Mouse (Mus musculus): ENCODE results near the gene Smarcc2. TPM values are rescaled to one million over a fixed set of nuclear protein-coding genes. Genes with fewer than 3 reads are reported as not detected.

Gene Smarcc2
- polyA plus RNA-seq, 1 experiment from 2014 or later: 85.9 TPM

DNA sequence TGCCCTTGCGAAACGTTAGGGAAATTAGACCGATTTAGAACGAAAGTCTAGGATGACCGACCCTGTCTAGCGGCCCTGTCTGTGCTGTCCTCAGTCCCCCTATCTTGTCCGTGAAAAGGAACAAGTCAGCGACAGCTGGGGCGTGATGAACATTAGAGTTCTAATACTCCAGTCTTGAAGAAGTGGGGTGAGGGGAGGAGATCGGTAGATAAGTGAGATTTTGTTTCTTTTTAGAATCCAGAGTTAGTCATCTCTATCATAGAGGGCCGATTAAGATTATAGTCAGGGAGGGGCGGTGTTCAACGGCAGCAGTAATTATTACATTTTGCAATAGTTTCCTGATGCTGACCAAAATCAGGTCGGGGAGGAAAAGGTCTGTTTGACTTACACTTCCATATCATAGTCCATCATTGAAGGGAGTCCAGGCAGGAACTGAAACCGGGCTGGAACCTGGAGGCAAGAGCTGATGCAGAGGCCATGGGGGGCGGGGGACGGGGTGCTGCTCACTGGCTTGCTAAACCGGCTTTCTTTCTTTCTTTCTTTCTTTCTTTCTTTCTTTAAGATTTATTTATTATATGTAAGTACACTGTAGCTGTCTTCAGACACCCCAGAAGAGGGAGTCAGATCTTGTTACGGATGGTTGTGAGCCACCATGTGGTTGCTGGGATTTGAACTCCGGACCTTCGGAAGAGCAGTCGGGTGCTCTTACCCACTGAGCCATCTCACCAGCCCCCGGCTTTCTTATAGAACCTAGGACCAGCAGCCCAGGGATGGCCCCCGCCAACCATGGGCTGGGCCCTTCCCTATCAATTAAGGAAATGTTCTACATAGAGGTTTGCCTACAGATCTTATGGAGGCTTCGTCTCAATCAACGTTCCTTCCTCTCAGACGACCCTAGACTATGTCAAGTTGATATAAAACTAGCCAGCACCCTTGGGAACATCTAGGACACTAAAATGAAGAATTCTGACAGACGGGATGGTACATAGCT lies 67.6 kb downstream of the Smarcc2 start:
- 29% methylated on average over 28 of the region's 28 CpGs for WGBS
- Histone ChIP-seq H3K36me3 (replicated peaks) (peaks cover 4% of the 10 kb centered on the region; the same call in 1 of the 2 replicates), H3K27me3 (replicated peaks; ENCODE audit: low read depth, poor library complexity, severe bottlenecking) (peaks cover 77% of the 10 kb centered on the region), H3K9me3 (no peaks in the 10 kb centered on the region), H3K4me1 (peaks cover 29% of the 10 kb centered on the region), H3K4me3 (peak overlapping the region; percentile 88), H3K27ac (replicated peaks) (no peak overlapping the region; the same call in 1 of the 2 replicates)
- no peak for DNase-seq (ENCODE audit: low spot score)

DNA sequence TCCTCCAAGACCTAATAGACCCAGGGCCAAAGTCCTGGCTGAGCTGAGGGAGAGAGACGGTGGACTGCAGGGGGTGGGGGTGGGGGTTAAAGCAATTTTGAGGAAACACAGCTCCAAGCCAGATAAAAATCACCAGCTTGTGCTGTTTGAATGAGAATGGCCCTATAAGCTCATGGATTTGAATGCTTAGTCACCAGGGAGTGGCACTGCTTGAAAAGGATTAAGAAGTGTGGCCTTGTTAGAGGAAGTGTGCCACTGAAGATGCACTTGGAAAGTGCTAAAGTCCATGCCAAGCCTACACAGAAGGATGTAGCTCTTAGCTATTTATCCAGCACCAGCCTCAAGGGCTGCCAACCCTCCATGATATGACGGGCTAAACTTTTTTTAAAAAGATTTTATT lies 76.2 kb downstream of the Smarcc2 start:
- Histone ChIP-seq H3K4me3 (no peak overlapping the region), H3K9me3 (no peaks in the 10 kb centered on the region), H3K27me3 (replicated peaks; ENCODE audit: low read depth, poor library complexity, severe bottlenecking) (0 out of 2 replicates have a peak, but pooled peaks cover 5% of the 10 kb centered on the region), H3K27ac (replicated peaks) (no peak overlapping the region), H3K36me3 (replicated peaks) (no peaks in the 10 kb centered on the region), H3K4me1 (peaks cover 13% of the 10 kb centered on the region)
- WGBS: 83% methylated on average over 2 of the region's 2 CpGs
- no peak for DNase-seq (ENCODE audit: low spot score)

DNA sequence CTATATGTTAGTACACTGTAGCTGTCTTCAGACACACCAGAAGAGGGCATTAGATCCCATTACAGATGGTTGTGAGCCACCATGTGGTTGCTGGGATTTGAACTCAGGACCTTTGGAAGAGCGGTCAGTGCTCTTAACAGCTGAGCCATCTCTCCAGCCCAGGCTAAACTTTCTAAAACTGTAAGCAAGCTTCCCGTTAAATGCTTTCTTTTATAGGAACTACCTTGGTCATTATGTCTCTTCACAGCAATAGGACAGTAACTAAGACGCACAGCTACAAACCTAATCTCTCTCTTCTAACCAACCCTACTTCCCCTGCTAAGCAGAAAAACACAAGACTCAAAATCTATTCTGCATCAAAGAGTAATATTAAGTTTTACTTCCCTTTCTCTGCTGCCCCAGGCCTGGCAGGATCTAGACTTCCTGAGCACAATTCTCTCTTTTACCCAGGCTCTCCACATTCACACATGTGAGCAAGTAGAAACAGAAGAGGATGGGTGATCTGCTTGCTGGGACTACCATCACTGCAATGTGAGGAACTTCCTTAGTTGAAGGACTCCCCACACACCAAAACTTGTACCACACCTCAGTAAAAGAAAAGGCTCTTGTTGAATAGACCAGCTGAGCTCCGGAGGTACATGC lies 76.7 kb downstream of the Smarcc2 start:
- peak overlapping the region; percentile 40 for H3K4me3 ChIP-seq
- DNase-seq (ENCODE audit: low spot score): no peak
- H3K27me3 ChIP-seq (replicated peaks; ENCODE audit: low read depth, poor library complexity, severe bottlenecking): 0 out of 2 replicates have a peak, but pooled peaks cover 5% of the 10 kb centered on the region
- H3K36me3 ChIP-seq (replicated peaks): no peaks in the 10 kb centered on the region; the same call in 1 of the 2 replicates
- H3K4me1 ChIP-seq: peaks cover 13% of the 10 kb centered on the region
- 74% methylated on average over 4 of the region's 4 CpGs for WGBS
- H3K27ac ChIP-seq (replicated peaks): peak overlapping the region; percentile 36
- H3K9me3 ChIP-seq: no peaks in the 10 kb centered on the region

GRCm38 (mm10) chr10:128536266-128536940 lies 77.4 kb downstream of the Smarcc2 start:
- peak; percentile 88 for DNase-seq (ENCODE audit: low spot score)
- Histone ChIP-seq H3K9me3 (no peaks in the 10 kb centered on the region), H3K36me3 (replicated peaks) (peaks cover 6% of the 10 kb centered on the region), H3K4me3 (peak overlapping the region; percentile 40), H3K27ac (replicated peaks) (peak overlapping the region; percentile 61), H3K4me1 (peaks cover 13% of the 10 kb centered on the region), H3K27me3 (replicated peaks; ENCODE audit: low read depth, poor library complexity, severe bottlenecking) (0 out of 2 replicates have a peak, but pooled peaks cover 5% of the 10 kb centered on the region)
- WGBS: 17% methylated on average over 18 of the region's 18 CpGs

DNA sequence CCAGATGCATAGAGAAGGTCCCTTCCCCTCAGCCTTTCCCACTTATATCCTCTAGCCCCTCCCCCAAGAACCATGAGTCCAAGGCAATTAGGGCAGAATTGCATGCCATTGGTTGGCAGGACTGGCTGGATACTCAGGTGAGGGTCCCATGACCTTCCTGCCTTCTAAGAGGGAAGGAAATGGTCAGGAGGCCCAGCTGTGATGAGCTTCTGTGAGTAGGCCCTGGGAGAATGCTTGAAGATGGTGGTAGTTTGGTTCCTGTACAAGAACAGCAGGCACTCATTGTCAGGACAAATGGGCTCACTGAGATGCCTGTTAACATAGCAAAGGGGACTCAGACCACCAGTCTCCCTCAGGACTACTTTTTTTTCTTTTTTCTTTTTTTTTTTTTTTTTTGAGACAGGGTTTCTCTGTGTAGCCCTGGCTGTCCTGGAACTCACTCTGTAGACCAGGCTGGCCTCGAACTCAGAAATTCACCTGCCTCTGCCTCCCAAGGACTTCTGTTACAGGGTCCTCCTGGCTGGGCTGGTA lies 79.4 kb downstream of the Smarcc2 start:
- Histone ChIP-seq H3K27ac (replicated peaks) (no peak overlapping the region), H3K4me1 (peaks cover 13% of the 10 kb centered on the region), H3K4me3 (no peak overlapping the region), H3K36me3 (replicated peaks) (peaks cover 26% of the 10 kb centered on the region), H3K9me3 (no peaks in the 10 kb centered on the region), H3K27me3 (replicated peaks; ENCODE audit: low read depth, poor library complexity, severe bottlenecking) (0 out of 2 replicates have a peak, but pooled peaks cover 5% of the 10 kb centered on the region)
- DNase-seq (ENCODE audit: low spot score): no peak
- 64% methylated on average over 1 of the region's 1 CpGs for WGBS

Small RNAs within 50 kb of the gene (microRNA-seq; reads per million reads assigned to microRNA genes)
- gene Mir6916: not detected
- gene Mir8105: 4.3 reads per million, percentile 10 among the genes with 10 or more reads in this experiment

Other genes starting within 250 kb of the Smarcc2 start
- 31.3 and 31.8 TPM in 2 replicates for gene Spryd4, start 247.4 kb upstream of the Smarcc2 start, polyA plus RNA-seq (2016; fragmentation: Nextera tagmentation; extraction: Ambion mirVana)
- gene Mip, start 233.4 kb upstream of the Smarcc2 start, polyA plus RNA-seq (2016; fragmentation: Nextera tagmentation; extraction: Ambion mirVana): not detected in 2 replicates
- 95.9 and 103 TPM in 2 replicates for gene Timeless, start 227.2 kb upstream of the Smarcc2 start, polyA plus RNA-seq (2016; fragmentation: Nextera tagmentation; extraction: Ambion mirVana)
- gene Apon, start 205.2 kb upstream of the Smarcc2 start, polyA plus RNA-seq (2016; fragmentation: Nextera tagmentation; extraction: Ambion mirVana): 0.49 and 0.69 TPM in 2 replicates
- gene Apof, start 190.6 kb upstream of the Smarcc2 start, polyA plus RNA-seq (2016; fragmentation: Nextera tagmentation; extraction: Ambion mirVana): 0.11 TPM in 1 of 2 replicates, not detected in the other
- 14.3 and 15.3 TPM in 2 replicates for gene Stat2, start 188.7 kb upstream of the Smarcc2 start, polyA plus RNA-seq (2016; fragmentation: Nextera tagmentation; extraction: Ambion mirVana)
- 0.13 TPM in 1 of 2 replicates, not detected in the other for gene Il23a, start 160.5 kb upstream of the Smarcc2 start, polyA plus RNA-seq (2016; fragmentation: Nextera tagmentation; extraction: Ambion mirVana)
- 42.9 and 43.3 TPM in 2 replicates for gene Pan2, start 155.9 kb upstream of the Smarcc2 start, polyA plus RNA-seq (2016; fragmentation: Nextera tagmentation; extraction: Ambion mirVana)
- gene Cnpy2, start 136.8 kb upstream of the Smarcc2 start, polyA plus RNA-seq (2016; fragmentation: Nextera tagmentation; extraction: Ambion mirVana): 273 and 305 TPM in 2 replicates
- gene Cs, start 121.5 kb upstream of the Smarcc2 start, polyA plus RNA-seq (2016; fragmentation: Nextera tagmentation; extraction: Ambion mirVana): 244 and 258 TPM in 2 replicates
- 9.5 and 11.1 TPM in 2 replicates for gene Coq10a, start 90.3 kb upstream of the Smarcc2 start, polyA plus RNA-seq (2016; fragmentation: Nextera tagmentation; extraction: Ambion mirVana)
- gene Ankrd52, start 82.1 kb upstream of the Smarcc2 start, polyA plus RNA-seq (2016; fragmentation: Nextera tagmentation; extraction: Ambion mirVana): 12.1 and 12.4 TPM in 2 replicates
- 0.13 and 0.36 TPM in 2 replicates for gene Slc39a5, start 58.0 kb upstream of the Smarcc2 start, polyA plus RNA-seq (2016; fragmentation: Nextera tagmentation; extraction: Ambion mirVana)
- 119 and 129 TPM in 2 replicates for gene Nabp2, start 47.8 kb upstream of the Smarcc2 start, polyA plus RNA-seq (2016; fragmentation: Nextera tagmentation; extraction: Ambion mirVana)
- gene Rnf41, start 47.6 kb upstream of the Smarcc2 start, polyA plus RNA-seq (2016; fragmentation: Nextera tagmentation; extraction: Ambion mirVana): 42.1 and 44.6 TPM in 2 replicates
- 733 and 768 TPM in 2 replicates for gene Myl6, start 34.9 kb downstream of the Smarcc2 start, polyA plus RNA-seq (2016; fragmentation: Nextera tagmentation; extraction: Ambion mirVana)
- gene Myl6b, start 39.4 kb downstream of the Smarcc2 start, polyA plus RNA-seq (2016; fragmentation: Nextera tagmentation; extraction: Ambion mirVana): 2.3 and 3.1 TPM in 2 replicates
- 11.9 and 13.6 TPM in 2 replicates for gene Esyt1, start 66.6 kb downstream of the Smarcc2 start, polyA plus RNA-seq (2016; fragmentation: Nextera tagmentation; extraction: Ambion mirVana)
- gene Zc3h10, start 88.5 kb downstream of the Smarcc2 start, polyA plus RNA-seq (2016; fragmentation: Nextera tagmentation; extraction: Ambion mirVana): 15.9 and 17.4 TPM in 2 replicates
- 3,494 and 3,561 TPM in 2 replicates for gene Rpl41, start 90.1 kb downstream of the Smarcc2 start, polyA plus RNA-seq (2016; fragmentation: Nextera tagmentation; extraction: Ambion mirVana)
- 274 and 287 TPM in 2 replicates for gene Pa2g4, start 106.7 kb downstream of the Smarcc2 start, polyA plus RNA-seq (2016; fragmentation: Nextera tagmentation; extraction: Ambion mirVana)
- gene Erbb3, start 130.4 kb downstream of the Smarcc2 start, polyA plus RNA-seq (2016; fragmentation: Nextera tagmentation; extraction: Ambion mirVana): 11.9 and 12.2 TPM in 2 replicates
- 566 and 582 TPM in 2 replicates for gene Rps26, start 167.5 kb downstream of the Smarcc2 start, polyA plus RNA-seq (2016; fragmentation: Nextera tagmentation; extraction: Ambion mirVana)
- 2.9 and 3.5 TPM in 2 replicates for gene Ikzf4, start 186.7 kb downstream of the Smarcc2 start, polyA plus RNA-seq (2016; fragmentation: Nextera tagmentation; extraction: Ambion mirVana)
- gene Suox, start 214.8 kb downstream of the Smarcc2 start, polyA plus RNA-seq (2016; fragmentation: Nextera tagmentation; extraction: Ambion mirVana): 12.9 and 13.5 TPM in 2 replicates
- 64.4 and 70.4 TPM in 2 replicates for gene Rab5b, start 237.0 kb downstream of the Smarcc2 start, polyA plus RNA-seq (2016; fragmentation: Nextera tagmentation; extraction: Ambion mirVana)
- 8.6 and 17.3 TPM in 2 replicates for gene Pmel, start 244.9 kb downstream of the Smarcc2 start, polyA plus RNA-seq (2016; fragmentation: Nextera tagmentation; extraction: Ambion mirVana)
- 124 and 130 TPM in 2 replicates for gene Cdk2, start 245.8 kb downstream of the Smarcc2 start, polyA plus RNA-seq (2016; fragmentation: Nextera tagmentation; extraction: Ambion mirVana)